Mouse (Mus musculus) brain, embryonic 14.5 days (tissue): ENCODE results near the gene Lrrc8a.

Experiments used
- CTCF ChIP-seq: fragments of 200-500 bp; IDR thresholded peaks from 2 replicates; pipeline ENCODE4 v1.5.1; 2012; ENCODE audit warnings: inconsistent platforms, mild to moderate bottlenecking, moderate library complexity, borderline replicate concordance; ENCODE audit not compliant: insufficient read depth, insufficient read length; ENCODE audit errors: extremely low read depth
- POLR2A ChIP-seq: fragments of 200-500 bp; IDR thresholded peaks from 2 replicates; pipeline ENCODE4 v1.6.1; 2012; ENCODE audit warnings: mild to moderate bottlenecking, inconsistent platforms, borderline replicate concordance; ENCODE audit not compliant: poor library complexity, insufficient read depth, insufficient read length, severe bottlenecking; ENCODE audit errors: extremely low read depth

DNA sequence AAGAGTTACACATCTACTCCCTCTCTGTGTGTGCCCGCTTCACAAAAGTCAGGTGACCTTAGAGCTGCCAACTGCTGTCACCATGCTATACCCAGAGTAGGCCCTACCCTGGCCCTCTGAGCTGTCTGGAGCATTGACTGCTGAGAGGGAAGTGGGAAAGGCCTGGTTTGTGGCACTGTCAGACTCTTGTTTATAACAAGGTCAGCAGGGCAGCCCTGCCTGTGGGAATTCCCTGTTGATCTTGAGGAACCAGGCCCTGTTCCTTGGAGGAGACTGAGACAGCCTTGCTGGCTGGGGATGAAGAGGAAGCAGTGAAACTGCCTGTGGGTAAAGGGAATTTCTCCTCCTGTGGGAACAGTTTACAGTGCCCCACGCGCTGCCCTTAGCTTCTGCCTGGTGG is 22.8 kb upstream of the Lrrc8a start:
- TF ChIP-seq POLR2A = no peak
- no peak for TF ChIP-seq CTCF
